Mouse (Mus musculus): ENCODE data around the gene Smc1b.
"Not testable (repeated sequence)": the region's sequence is repeated elsewhere in the genome, so short reads cannot be mapped to it uniquely, and the experiment has no call there.

Gene Smc1b

DNA sequence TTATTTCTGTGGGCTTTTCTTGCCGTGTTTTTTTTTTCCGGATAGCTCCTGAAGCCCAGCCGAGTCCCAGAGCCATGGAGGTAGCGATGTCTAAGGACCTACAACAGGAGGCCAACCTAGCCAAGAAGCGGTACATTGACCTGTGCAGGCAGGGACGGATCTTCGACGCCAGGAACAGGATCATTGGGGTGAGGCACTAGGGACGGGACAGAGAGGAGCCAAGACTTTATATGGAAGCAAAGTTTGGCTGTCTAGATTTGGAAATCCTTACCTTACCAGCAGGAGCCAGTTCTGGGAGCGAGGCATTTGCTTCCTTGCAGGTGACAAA, 393 bp upstream of the Smc1b start:
- no peak for DNase-seq

DNA sequence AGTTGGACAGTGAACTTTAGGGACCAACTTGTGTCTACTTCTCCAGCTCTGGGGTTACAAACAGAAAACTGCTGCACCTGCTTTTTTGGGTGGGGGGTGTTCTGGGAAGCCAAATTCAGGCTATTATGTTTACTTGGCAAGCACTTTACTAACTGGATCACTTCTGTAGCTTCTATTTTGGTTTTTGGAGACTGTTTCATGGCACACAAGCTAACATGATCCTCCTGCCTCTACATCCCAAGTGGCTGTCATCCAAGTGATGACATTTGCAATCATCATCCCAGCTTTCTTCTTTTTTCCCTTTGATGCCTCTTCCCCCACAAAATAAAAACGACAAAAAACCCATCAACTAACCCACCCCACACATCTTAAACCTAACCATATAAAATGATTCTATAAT, 46.1 kb downstream of the Smc1b start:
- no peak for DNase-seq

DNA sequence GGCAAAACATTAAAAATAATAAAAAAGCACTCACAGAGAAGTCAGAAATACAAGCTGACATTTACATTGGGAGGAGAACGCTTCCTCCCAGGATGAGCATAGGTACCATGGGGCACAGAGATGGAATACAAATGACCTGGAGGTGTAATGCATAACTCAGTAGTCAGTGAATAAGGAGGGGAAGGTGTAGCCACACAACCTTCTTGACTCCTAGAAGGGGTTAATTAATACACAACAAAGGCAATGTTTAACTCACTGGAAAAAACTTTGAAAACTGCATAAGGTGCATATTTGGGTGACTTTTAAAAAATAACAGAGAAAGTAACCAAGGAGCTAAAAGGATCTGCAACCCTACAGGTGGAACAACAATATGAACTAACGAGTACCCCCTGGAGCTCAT, 59.1 kb downstream of the Smc1b start:
- DNase-seq, result no peak

DNA sequence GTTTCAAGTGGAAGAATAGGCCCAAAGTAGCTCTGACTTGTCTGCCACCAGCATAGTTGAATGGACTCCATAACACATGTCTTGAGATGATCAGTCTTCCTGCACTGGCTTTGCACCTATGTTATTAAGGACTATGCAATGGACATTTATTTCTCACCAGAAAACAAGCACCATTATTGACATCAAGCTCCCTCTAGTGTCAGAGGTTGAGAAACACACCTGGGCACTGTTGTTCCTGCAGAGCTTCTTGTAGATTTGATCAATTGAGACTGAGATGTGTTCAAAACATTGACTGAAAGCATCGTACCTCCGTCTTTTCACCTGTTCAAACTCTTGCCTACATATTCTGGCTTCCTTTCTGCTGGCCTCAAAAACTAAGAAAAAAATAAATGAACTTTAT, 61.2 kb downstream of the Smc1b start:
- DNase-seq, result peak in 1 of 2 experiments; percentile 49

DNA sequence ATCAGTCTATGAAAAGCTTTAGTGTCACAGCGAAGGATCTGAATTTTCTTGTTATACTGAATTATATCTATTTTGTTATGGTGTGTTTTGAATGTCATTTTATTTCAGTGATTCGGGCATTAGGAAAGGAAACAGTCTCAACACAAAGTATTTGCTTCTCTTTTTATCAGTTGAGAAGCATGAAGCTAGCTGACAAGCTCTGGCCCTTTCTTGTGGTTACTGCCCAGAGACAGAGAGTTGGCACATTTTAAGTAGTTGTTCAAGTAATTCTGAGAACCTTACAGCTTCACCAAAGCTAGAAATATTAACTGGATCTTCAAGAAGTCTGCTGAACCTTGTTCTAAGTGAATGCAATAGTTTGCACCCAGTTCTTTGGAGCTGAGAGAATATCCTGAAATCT, 68.3 kb downstream of the Smc1b start:
- no peak for DNase-seq

DNA sequence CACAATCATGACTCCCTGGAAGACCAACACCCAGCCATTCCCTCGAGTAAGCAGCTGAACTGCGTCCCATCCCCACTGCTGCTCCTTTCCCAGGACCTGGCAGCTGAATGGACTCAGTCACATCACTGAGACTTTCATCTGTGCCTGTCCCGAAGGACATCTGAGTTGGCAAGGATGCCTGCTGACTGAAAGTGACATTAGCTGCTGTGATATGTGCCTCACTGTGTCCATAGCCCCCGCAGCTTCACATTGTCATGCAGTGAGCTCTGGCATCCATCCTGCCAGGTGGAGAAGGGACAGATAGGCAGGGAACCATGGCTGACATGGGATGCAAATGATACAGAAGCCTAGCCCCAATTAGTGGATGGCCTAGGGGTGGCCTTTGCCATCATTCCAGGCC, 76.6 kb downstream of the Smc1b start:
- no peak for DNase-seq

GRCm38 (mm10) chr15:85054098-85054497, 77.7 kb downstream of the Smc1b start:
- DNase-seq, result no peak

GRCm38 (mm10) chr15:85049758-85050157, 82.0 kb downstream of the Smc1b start:
- no peak for DNase-seq

DNA sequence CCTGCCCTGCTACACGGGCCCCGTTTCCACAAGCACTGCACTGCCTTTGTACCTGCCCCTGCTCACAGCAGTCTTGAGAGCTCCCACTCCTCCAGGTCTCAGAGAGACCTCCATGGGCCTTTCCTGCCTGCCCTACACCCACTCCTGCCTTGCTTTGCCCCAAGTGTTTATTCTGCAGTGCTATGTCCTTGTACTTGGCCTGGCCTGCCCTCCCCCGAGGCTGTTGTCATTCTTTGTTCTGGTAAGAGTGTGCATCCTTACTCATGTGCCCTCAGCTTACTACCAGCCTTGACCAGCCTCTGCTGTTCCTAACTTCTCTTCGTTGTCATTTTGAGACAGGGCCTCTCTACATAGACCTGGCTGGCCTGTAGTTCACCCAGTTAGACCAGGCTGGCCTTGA, 83.9 kb downstream of the Smc1b start:
- no peak for DNase-seq

- no peak for DNase-seq
Measured at GRCm38 (mm10) chr15:85046230-85046950, 85.4 kb downstream of the Smc1b start.

DNA sequence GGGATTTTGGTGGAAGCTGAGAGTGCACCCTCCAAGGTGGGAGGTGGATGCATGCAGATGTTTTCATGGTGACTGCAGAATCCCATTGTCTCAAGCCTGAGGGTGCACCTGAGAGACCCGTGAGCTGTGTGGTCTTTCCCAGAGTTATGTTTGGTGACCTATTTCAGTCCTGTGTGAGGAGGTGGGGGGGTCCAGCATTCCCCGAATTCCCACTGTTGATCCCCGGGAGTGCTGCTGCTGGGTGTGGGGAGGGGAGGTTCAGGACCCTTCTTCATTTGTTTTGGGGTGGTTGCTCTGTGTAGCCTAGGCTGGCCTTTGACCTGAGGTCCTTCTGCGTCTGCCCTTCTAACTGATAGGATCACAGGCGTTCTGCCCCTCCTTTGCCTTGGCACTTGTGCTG, 88.0 kb downstream of the Smc1b start:
- DNase-seq, result no peak

GRCm38 (mm10) chr15:85043116-85043515, 88.6 kb downstream of the Smc1b start:
- no peak for DNase-seq

GRCm38 (mm10) chr15:85042361-85042954, 89.3 kb downstream of the Smc1b start:
- DNase-seq, result peak; percentile 56 to 78

DNA sequence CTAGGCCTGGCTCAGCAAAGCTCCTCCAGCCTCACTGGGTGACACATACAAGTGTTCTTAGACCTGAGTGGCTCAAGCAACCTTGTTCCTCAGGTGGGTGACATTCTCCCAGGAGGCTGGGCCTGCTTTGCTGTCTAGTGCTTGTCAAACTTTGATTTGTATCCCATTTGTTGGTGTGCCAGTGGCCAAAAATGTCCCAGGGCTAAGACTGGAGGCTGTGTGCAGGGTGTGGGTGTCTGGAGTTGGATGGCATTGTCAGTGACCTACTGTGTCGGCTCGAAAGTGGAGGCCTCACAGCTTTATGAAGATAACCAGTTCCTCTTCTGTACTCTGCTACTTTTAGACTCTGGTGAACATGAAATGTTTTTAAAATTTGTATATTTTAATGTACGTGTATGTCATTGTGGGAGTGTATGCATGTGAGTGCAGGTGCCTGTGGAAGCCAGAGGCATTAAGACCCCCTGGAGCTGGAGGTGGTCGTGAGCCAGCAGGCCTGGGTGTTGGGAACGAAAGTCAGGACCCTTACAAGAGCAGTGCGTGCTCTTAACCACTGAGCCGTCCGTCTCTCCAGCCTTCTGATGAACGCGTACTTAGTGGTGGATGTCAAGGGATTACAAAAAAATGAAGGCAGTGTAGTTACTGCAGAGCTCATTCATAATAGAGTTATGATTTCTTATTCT, 90.1 kb downstream of the Smc1b start:
- DNase-seq, result no peak

GRCm38 (mm10) chr15:85037343-85037690, 94.4 kb downstream of the Smc1b start:
- no peak for DNase-seq

GRCm38 (mm10) chr15:85036566-85037342, 95.0 kb downstream of the Smc1b start:
- DNase-seq, result peak; percentile 97

GRCm38 (mm10) chr15:85033916-85034315, 97.8 kb downstream of the Smc1b start:
- peak; percentile 41 to 83 for DNase-seq

GRCm38 (mm10) chr15:85031866-85032265, 99.9 kb downstream of the Smc1b start:
- peak; percentile 67 to 69 for DNase-seq

DNA sequence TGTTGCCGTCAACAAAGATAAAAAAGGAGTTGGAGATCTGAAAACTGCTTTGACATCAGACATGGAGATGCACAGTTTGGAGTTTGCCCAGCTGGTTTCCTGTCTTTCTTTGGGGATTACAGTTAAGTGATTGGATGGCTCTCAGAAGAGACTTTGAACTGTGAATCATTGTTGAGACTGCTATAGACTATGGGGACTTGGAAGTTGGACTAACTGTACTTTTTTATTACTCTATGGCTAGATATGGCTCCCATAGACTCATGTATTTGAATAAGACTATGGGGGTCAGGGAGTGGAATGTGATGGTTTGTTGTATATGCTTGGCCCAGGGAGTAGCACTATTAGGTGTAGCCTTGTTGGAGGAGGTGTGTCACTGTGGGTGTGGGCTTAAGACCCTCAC, 101.1 kb downstream of the Smc1b start:
- not testable (repeated sequence) for DNase-seq

DNA sequence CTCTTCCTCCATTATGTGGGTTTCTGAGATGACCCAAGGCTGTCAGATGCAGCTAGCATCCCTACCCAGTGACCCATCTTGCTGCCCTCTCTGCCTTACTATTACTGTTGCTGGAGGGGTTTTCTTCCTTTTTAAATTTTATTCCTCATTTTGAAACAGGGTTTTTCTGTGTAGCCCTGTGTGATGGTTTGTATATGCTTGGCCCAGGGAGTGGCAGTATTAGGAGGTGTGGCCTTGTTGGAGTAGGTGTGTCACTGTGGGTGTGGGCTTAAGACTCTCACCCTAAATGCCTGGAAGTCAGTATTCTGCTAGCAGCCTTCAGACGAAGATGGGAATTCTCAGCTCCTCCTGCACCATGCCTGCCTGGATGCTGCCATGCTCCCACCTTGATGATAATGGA, 103.1 kb downstream of the Smc1b start, which contains the start of gene Fam118a:
TSS of gene Fam118a (plus strand) at position 301 of the 400 bp plus-strand sequence.
- not testable (repeated sequence) for DNase-seq

DNA sequence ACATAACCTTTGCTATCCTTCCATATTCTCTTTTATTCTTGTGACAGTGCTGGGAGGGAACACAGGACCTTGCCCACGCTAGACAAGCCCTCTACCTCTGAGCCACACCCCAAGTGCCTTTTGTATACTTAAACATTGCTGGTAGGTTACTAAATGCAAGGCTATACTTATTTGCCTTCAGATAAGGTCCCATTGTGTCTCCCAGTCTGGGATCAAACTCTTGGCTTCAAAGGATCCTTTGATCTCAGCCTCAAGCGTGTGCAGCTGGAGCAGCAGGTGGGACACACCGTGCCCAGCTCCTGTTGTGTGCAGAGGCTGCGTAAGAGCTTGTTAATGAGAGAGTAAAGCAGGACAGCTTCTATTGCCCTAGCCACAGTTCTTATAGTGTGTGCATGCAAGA, 104.0 kb downstream of the Smc1b start:
- DNase-seq, result no peak

DNA sequence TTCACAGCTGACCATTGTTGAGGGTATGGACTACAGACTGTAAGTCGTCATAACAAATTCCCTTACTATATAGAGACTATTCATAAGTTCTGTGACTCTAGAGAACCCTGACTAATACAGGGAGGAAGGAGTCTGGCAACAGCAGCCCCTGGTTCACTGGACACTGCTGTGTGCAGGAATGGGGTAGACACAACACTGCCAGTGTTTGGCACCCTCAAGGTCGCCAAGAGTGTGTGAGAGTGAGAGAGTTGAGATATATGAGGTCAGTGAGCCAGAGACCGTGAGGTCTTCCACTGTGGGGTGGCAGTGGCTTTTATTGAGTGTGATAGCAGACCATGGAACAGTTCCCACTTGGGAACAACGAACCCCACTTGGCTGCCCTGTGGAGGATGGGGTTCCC, 105.6 kb downstream of the Smc1b start:
- DNase-seq, result no peak

- no peak for DNase-seq
Measured at GRCm38 (mm10) chr15:85022211-85022610, 109.6 kb downstream of the Smc1b start.

All from kidney, postnatal 25 days (tissue).